Mouse (Mus musculus) liver, embryonic 11.5 days (tissue): ENCODE results near the gene Nmb. TPM values are rescaled to one million over a fixed set of nuclear protein-coding genes. Genes with fewer than 3 reads are reported as not detected.
A peak's percentile ranks its signal among the peaks of the same experiment; 100 is the strongest.
"Not testable (repeated sequence)": the region's sequence is repeated elsewhere in the genome, so short reads cannot be mapped to it uniquely, and the experiment has no call there.

Experiments
- ATAC-seq: fragments of 200-750 bp; cut with Nextera tagmentation; replicated peaks from 2 replicates; pipeline ENCODE4 v1.8.0; 2017; ENCODE audit warnings: moderate number of reproducible peaks, mild to moderate bottlenecking, moderate TSS enrichment, moderate library complexity; ENCODE audit not compliant: low FRiP score
- DNase-seq: peaks from one replicate; pipeline ENCODE4 v3.0.0-alpha.2; 2017; ENCODE audit warnings: low spot score
- H3K27ac ChIP-seq: fragments of 300-500 bp; sonication (generic); 2 replicates; pipeline ENCODE4 v1.5.1; 2014; ENCODE audit warnings: mild to moderate bottlenecking, low read depth, low read length, control low read depth
- H3K27me3 ChIP-seq: fragments of 300-500 bp; sonication (generic); replicated peaks from 2 replicates; pipeline ENCODE4 v1.6.1; 2014; ENCODE audit warnings: low read length, mixed read lengths; ENCODE audit not compliant: control insufficient read depth, insufficient read depth
- H3K36me3 ChIP-seq: fragments of 300-500 bp; sonication (generic); 2 replicates; pipeline ENCODE4 v1.6.1; 2014; ENCODE audit warnings: mild to moderate bottlenecking, low read length, moderate library complexity, mixed read lengths; ENCODE audit not compliant: control insufficient read depth, insufficient read depth
- H3K4me1 ChIP-seq: fragments of 300-500 bp; sonication (generic); replicated peaks from 2 replicates; pipeline ENCODE4 v1.6.1; 2014; ENCODE audit warnings: low read length, mixed read lengths; ENCODE audit not compliant: control insufficient read depth, insufficient read depth
- H3K4me2 ChIP-seq: fragments of 300-500 bp; sonication (generic); 2 replicates; pipeline ENCODE4 v1.6.1; 2014; ENCODE audit warnings: mild to moderate bottlenecking, control low read depth, moderate library complexity
- H3K4me3 ChIP-seq: fragments of 300-500 bp; sonication (generic); 2 replicates; pipeline ENCODE4 v1.5.1; 2014; ENCODE audit warnings: low read depth, low read length, control low read depth
- H3K9ac ChIP-seq: fragments of 300-500 bp; sonication (generic); 2 replicates; pipeline ENCODE4 v1.6.1; 2014; ENCODE audit warnings: low read depth, low read length, control low read depth
- H3K9me3 ChIP-seq: fragments of 300-500 bp; sonication (generic); 2 replicates; pipeline ENCODE4 v1.6.1; 2016; ENCODE audit warnings: low read length, inconsistent platforms, mixed read lengths; ENCODE audit not compliant: control insufficient read depth
- WGBS: fragments of 180-500 bp; shearing (Covaris S2); extraction: QIAGEN DNeasy Blood & Tissue Kit; methylation state at CpG from one replicate; pipeline ENCODE4 v1.1.7; 2014; 5-methylcytosine and 5-hydroxymethylcytosine counted together
- polyA plus RNA-seq: library from polyadenylated mRNA; unstranded; fragments of >200 nt; fragmentation: Nextera tagmentation; extraction: Ambion mirVana; gene quantifications from 2 replicates; pipeline ENCODE4 v1.2.1, GENCODE M21; 2014

The Nmb gene
- polyA plus RNA-seq: 2.4 and 3.4 TPM in 2 replicates

DNA sequence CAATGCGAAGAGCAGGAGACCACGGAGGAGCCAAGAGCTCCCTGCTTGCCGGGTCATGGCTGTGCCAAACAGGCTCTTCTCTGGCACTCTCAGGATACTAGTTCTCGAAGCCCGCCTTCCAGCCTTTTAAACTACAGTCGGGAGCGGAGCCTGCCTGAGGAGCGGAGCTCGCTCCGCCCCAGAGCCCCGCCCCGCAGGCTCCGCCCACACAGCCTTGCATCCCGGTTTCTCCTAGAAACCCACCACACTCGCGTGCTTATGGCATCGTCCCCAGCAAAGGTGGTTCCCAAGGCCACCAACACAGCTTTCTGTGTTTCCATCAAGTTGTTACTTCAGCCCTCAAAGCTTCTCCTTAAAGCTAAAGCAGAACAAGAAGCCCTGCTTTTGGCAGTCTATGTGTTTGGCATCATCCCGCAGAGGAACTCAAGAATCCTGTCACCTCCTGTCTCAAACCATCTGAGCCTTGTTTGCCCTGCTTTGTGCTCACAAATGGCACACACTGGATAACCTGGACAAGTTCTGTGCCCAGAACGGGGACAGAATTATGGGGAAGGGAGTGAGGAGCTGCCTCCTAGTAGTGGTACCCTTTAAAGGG is at the start of gene Nmb:
TSS of gene Nmb (minus strand) at position 156 of the 595 bp plus-strand sequence.
- peak within 1 kb of the TSS; percentile 54 for H3K4me3 ChIP-seq
- no peaks in the 10 kb centered on the region for H3K27me3 ChIP-seq
- H3K36me3 ChIP-seq: 0 out of 2 replicates have a peak, but pooled peaks cover 4% of the 10 kb centered on the region
- peak within 1 kb of the TSS; percentile 68 for H3K9ac ChIP-seq
- H3K27ac ChIP-seq: no peak within 1 kb of the TSS
- peak; percentile 49 for ATAC-seq
- peaks cover 8% of the 10 kb centered on the region for H3K4me1 ChIP-seq
- peak within 1 kb of the TSS; percentile 91 for H3K4me2 ChIP-seq
- no peaks in the 10 kb centered on the region for H3K9me3 ChIP-seq
- DNase-seq: peak; percentile 63
- 3% methylated on average over 19 of the region's 19 CpGs for WGBS

DNA sequence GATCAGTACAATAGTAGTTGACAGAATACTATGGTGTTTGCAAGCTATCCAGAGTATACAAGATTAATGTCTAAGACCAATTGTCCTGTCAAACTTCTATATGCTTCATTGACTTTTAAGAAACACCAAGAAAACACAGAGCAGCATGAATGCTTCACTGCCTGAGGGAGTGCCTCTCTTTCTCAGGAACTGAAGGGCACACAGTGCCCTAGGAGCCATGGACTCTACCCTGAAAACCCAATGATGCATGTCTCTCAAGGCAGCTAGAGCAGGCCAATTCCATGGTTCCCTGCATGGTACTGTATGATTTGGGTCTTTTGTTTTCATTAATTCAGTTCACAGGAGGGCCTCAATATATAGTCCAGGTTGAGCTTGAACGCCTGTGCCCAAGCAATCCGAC is 49.4 kb upstream of the Nmb start:
- no peak for ATAC-seq
- Histone ChIP-seq H3K27ac (no peak overlapping the region), H3K9ac (no peak overlapping the region), H3K4me1 (0 out of 2 replicates have a peak, but pooled peaks cover under 1% of the 10 kb centered on the region), H3K36me3 (no peaks in the 10 kb centered on the region), H3K27me3 (no peaks in the 10 kb centered on the region), H3K4me2 (no peak overlapping the region), H3K4me3 (no peak overlapping the region), H3K9me3 (no peaks in the 10 kb centered on the region)
- 91% methylated on average over 2 of the region's 2 CpGs for WGBS
- no peak for DNase-seq

DNA sequence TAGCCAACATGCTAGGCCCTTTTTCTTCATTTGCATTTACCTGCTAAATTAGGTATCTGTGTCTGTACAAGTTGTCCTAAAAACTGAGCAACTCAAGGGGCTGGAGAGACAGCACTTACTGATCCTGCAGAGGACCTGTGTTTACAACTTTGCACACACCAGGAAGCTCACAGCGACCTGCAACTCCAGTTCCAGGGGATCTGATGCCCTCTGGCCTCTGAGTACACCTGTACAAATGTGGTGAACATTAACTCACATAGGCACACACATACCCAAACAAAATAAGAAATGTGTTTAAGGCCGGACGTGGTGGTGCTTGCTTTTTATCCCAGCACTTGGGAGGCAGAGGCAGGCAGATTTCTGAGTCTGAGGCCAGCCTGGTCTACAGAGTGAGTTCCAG is 47.3 kb upstream of the Nmb start:
- no peak for DNase-seq
- H3K9ac ChIP-seq: no peak overlapping the region
- H3K4me2 ChIP-seq: no peak overlapping the region
- 63% methylated on average over 3 of the region's 3 CpGs for WGBS
- no peak for ATAC-seq
- no peak overlapping the region for H3K4me3 ChIP-seq
- no peaks in the 10 kb centered on the region for H3K27me3 ChIP-seq
- H3K36me3 ChIP-seq: no peaks in the 10 kb centered on the region
- H3K9me3 ChIP-seq: no peaks in the 10 kb centered on the region
- H3K27ac ChIP-seq: no peak overlapping the region
- H3K4me1 ChIP-seq: no peaks in the 10 kb centered on the region; the same call in 1 of the 2 replicates

DNA sequence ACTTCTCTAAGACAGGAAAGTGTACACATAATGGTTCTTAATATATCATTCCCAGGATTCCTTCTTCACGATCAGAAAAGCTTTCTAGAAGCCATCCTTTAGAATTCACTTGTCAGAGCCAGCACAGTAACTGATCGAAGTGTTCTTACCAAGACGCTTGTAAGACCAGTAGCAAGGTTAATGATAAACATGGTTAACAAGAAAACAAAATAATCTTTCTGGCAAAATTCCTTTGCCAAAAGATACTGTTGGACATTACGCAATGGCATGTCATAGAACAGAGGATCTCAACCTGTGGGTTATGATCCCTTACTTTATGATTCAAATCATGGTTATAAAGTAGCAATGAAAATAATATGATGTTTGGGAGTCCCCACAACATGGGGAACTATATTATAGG is 46.6 kb upstream of the Nmb start:
- Histone ChIP-seq H3K4me2 (no peak overlapping the region), H3K27me3 (no peaks in the 10 kb centered on the region), H3K27ac (no peak overlapping the region), H3K9me3 (no peaks in the 10 kb centered on the region), H3K4me3 (no peak overlapping the region), H3K9ac (no peak overlapping the region), H3K36me3 (no peaks in the 10 kb centered on the region), H3K4me1 (peaks cover under 1% of the 10 kb centered on the region)
- no peak for ATAC-seq
- WGBS: 81% methylated on average over 4 of the region's 4 CpGs
- DNase-seq: no peak

DNA sequence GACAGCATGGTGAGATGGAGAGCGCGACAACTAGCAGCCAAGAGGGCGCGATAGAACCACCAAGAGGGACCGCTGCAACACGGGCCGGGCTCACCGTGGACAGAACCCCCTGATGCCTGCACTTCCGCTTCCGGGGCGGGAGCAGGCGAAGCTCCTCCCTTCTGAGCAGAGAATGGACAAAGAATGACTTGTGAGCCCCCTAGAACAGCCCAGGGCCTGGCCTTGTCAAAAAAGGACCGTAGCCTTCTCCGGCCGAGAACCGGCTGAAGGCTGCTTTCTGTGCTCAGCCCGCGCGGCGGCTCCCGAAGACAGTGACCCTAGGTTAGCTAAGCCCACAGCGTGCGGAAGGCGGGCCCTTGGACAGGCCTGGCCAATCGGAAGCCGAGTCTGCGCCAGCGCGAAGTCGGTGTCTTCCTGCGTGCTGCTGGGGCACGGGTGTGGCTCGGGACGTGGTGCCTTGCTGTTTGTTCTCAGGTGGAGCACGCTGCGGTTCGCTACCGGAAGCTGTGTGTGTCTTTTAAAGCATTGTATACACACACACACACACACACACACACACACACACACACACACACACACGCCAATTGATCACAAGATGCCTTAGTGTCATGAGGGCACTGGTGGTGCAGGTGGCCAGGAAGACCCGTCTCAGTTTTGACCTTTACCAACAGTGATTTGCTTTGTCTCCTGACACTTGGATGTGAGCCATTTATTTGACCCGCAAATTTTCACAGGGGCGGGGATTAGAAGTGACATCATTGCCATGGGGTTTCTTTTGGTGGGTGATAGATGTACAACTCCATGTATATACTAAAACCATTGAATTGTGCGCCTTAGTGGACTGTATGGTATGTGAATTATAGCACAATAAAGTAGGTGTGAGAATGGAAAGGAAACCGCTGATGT is 42.8 kb upstream of the Nmb start, which contains the start of gene Sec11a:
TSS of gene Sec11a (minus strand) at position 336 of the 906 bp plus-strand sequence.
- H3K9me3 ChIP-seq: no peaks in the 10 kb centered on the region
- peak within 1 kb of the TSS; percentile 96 for H3K4me3 ChIP-seq
- H3K36me3 ChIP-seq: peaks cover 4% of the 10 kb centered on the region; the same call in 1 of the 2 replicates
- 2% methylated on average over 44 of the region's 44 CpGs for WGBS
- ATAC-seq (peak; percentile 100), DNase-seq (peak; percentile 94)
- peak within 1 kb of the TSS; percentile 90 for H3K9ac ChIP-seq
- peaks cover 13% of the 10 kb centered on the region for H3K4me1 ChIP-seq
- peak within 1 kb of the TSS; percentile 96 for H3K27ac ChIP-seq
- H3K4me2 ChIP-seq: peak within 1 kb of the TSS; percentile 85
- no peaks in the 10 kb centered on the region for H3K27me3 ChIP-seq

DNA sequence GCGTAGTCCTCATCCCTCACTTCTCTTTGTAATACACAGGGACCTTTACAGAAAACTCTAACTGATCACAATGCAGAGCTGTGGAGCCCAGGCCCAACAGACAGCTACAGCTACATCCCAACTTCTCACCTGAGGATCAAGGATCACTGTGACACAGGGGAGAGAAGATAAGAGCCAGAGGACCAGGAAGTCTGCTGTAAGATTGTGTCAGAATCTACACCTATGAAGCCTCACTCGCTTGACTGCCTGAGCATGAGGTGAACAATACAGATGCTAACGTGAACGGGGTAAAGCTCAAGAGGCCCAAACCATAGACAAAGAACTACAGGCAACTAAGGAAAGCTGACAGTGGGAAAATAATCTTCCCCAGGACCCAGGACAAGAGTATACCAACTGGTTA is 34.9 kb upstream of the Nmb start:
- no peak for DNase-seq
- peaks cover 4% of the 10 kb centered on the region; the same call in 1 of the 2 replicates for H3K36me3 ChIP-seq
- 0 out of 2 replicates have a peak, but pooled peaks cover 3% of the 10 kb centered on the region for H3K4me1 ChIP-seq
- no peak overlapping the region for H3K27ac ChIP-seq
- 86% methylated on average over 4 of the region's 4 CpGs for WGBS
- H3K9ac ChIP-seq: no peak overlapping the region
- ATAC-seq: no peak
- H3K4me2 ChIP-seq: no peak overlapping the region
- no peaks in the 10 kb centered on the region for H3K27me3 ChIP-seq
- no peak overlapping the region for H3K4me3 ChIP-seq
- no peaks in the 10 kb centered on the region for H3K9me3 ChIP-seq

DNA sequence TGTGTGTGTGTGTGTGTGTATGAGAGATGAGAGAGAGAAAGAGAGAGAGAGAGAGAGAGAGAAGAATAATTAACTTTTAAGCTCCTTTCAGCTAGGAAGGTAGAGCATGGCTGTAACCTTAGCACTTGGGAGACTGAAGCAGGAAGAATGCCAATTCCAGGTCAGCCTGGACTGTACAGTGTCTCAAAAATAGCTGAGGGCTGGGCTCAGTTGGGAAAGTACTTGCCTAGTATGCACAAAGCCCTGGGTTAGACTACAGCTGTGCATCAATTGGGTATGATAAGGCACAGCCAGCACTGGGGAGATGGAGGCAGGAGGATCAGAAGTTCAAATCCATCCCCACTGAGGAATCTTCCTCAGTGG is 32.4 kb upstream of the Nmb start:
- DNase-seq, H3K4me1 ChIP-seq, H3K9ac ChIP-seq, H3K4me3 ChIP-seq, H3K27ac ChIP-seq, ATAC-seq, H3K27me3 ChIP-seq, H3K4me2 ChIP-seq, H3K9me3 ChIP-seq: not testable (repeated sequence)
- H3K36me3 ChIP-seq: peaks cover 13% of the 10 kb centered on the region; the same call in 1 of the 2 replicates

DNA sequence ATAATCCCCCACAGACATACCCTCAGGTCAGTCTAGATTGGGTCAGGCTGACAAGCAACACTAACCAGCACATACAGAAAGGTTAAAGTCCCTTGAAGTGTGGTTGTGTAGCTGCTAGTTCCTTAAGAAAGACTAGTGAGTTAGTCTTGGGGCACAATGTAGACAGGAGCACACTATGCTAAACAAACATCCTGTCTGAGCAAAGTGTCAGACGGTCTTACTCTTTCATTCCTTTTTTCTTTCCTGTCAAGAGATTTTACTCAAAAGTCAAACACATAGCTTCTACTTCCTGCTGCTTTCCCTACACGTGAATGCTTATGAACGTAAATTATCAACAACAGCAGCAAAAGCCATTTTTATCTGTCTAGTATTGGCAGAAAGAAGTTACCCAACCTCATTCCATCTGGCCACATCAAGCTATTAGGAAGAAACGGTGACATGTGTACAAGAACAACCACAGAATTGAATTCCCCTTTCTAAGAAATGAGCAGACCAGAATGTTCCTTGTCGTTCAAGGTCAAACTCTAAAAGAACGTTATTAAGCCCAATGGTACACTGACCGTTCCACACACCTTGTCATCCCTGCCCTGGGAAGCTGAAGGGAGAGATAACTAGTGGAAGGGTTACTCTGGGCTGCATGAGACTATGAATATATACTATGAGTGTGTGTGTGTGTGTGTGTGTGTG is 31.9 kb upstream of the Nmb start:
- peaks cover 17% of the 10 kb centered on the region; the same call in 1 of the 2 replicates for H3K36me3 ChIP-seq
- 61% methylated on average over 7 of the region's 7 CpGs for WGBS
- H3K4me3 ChIP-seq, H3K4me1 ChIP-seq, H3K9me3 ChIP-seq, H3K27me3 ChIP-seq, H3K4me2 ChIP-seq, H3K27ac ChIP-seq, H3K9ac ChIP-seq, DNase-seq, ATAC-seq: not testable (repeated sequence)
